Mouse (Mus musculus) urinary bladder, postnatal 25 days (tissue): ENCODE measurements around the gene Rhoa.
A peak's percentile ranks its signal among the peaks of the same experiment; 100 is the strongest.
"Not testable (repeated sequence)": the region's sequence is repeated elsewhere in the genome, so short reads cannot be mapped to it uniquely, and the experiment has no call there.

Source experiments
- DNase-seq: peaks from one replicate; pipeline ENCODE4 v3.0.0; 2022; ENCODE audit warnings: low spot score

The Rhoa gene

GRCm38 (mm10) chr9:108305629-108306520 lies at the start of gene Rhoa, which contains the start of gene Tcta:
Gene Rhoa, plus strand, starts transcription at chr9:108306129.
Gene Tcta, minus strand, starts transcription at chr9:108306160.
- peak; percentile 92 for DNase-seq

- no peak for DNase-seq
Observed at GRCm38 (mm10) chr9:108260526-108260925, 45.4 kb upstream of the Rhoa start.

GRCm38 (mm10) chr9:108261865-108262264 lies 44.1 kb upstream of the Rhoa start:
- no peak for DNase-seq

GRCm38 (mm10) chr9:108262494-108263049 lies 43.4 kb upstream of the Rhoa start:
- DNase-seq = no peak

GRCm38 (mm10) chr9:108263131-108263681 lies 42.7 kb upstream of the Rhoa start:
- no peak for DNase-seq

- peak; percentile 99 for DNase-seq
Observed at GRCm38 (mm10) chr9:108263690-108264190, 42.2 kb upstream of the Rhoa start, which contains the start of gene Dag1. Gene Dag1, minus strand, starts transcription at chr9:108263958.

- DNase-seq = peak; percentile 39
Observed at GRCm38 (mm10) chr9:108264191-108264921, 41.6 kb upstream of the Rhoa start.

GRCm38 (mm10) chr9:108266261-108266935 lies 39.5 kb upstream of the Rhoa start:
- no peak for DNase-seq

- peak; percentile 33 for DNase-seq
Observed at GRCm38 (mm10) chr9:108267691-108268090, 38.2 kb upstream of the Rhoa start.

GRCm38 (mm10) chr9:108268701-108269100 lies 37.2 kb upstream of the Rhoa start:
- not testable (repeated sequence) for DNase-seq

- DNase-seq = no peak
Observed at GRCm38 (mm10) chr9:108271941-108272340, 34.0 kb upstream of the Rhoa start.

- no peak for DNase-seq
Observed at GRCm38 (mm10) chr9:108272691-108273090, 33.2 kb upstream of the Rhoa start.

- DNase-seq = no peak
Observed at GRCm38 (mm10) chr9:108273485-108273884, 32.4 kb upstream of the Rhoa start.

GRCm38 (mm10) chr9:108274476-108275330 lies 31.2 kb upstream of the Rhoa start:
- no peak for DNase-seq

GRCm38 (mm10) chr9:108275331-108275659 lies 30.6 kb upstream of the Rhoa start:
- no peak for DNase-seq

- no peak for DNase-seq
Observed at GRCm38 (mm10) chr9:108278697-108279450, 27.1 kb upstream of the Rhoa start.

- DNase-seq = peak; percentile 53
Observed at GRCm38 (mm10) chr9:108280071-108280828, 25.7 kb upstream of the Rhoa start.

- DNase-seq = peak; percentile 60
Observed at GRCm38 (mm10) chr9:108284410-108284809, 21.5 kb upstream of the Rhoa start.
